Mouse (Mus musculus): ENCODE results near the gene Ets2.

Ets2 gene

GRCm38 (mm10) chr16:95767246-95767645, 65.4 kb downstream of the Ets2 start:
- no peak for DNase-seq (ENCODE audit: low read depth, low spot score)

- DNase-seq (ENCODE audit: low read depth, low spot score) = peak; percentile 82
These were observed 67.5 kb downstream of the Ets2 start for GRCm38 (mm10) chr16:95769066-95769995.

- DNase-seq (ENCODE audit: low read depth, low spot score) = no peak
These were observed 68.1 kb downstream of the Ets2 start for GRCm38 (mm10) chr16:95769996-95770334.

- peak; percentile 33 for DNase-seq (ENCODE audit: low read depth, low spot score)
These were observed 68.5 kb downstream of the Ets2 start for GRCm38 (mm10) chr16:95770402-95770801.
